Mouse (Mus musculus) layer of hippocampus, postnatal 25 days (tissue): Measurements from ENCODE around the gene Iqce. TPM values are rescaled to one million over a fixed set of nuclear protein-coding genes. Genes with fewer than 3 reads are reported as not detected.

ENCODE experiments used
- DNase-seq, 2 experiments: peaks; one replicate each; pipeline ENCODE4 v3.0.0; 2022; ENCODE audit warnings: mixed read lengths in 2 of 2, low spot score in 1 of 2; ENCODE audit errors: extremely low spot score in 1 of 2
- total RNA-seq, 2 experiments: library from RNA; stranded (reverse); gene quantifications; 2 replicates each; pipeline ENCODE4 v1.2.3; 2021

Iqce gene
- total RNA-seq, 2 experiments from 2014 or later: 38.5 to 60.6 TPM

- DNase-seq: peak; percentile 66 to 81
Observed at GRCm38 (mm10) chr5:140619151-140619771, 82.9 kb downstream of the Iqce start.

DNA sequence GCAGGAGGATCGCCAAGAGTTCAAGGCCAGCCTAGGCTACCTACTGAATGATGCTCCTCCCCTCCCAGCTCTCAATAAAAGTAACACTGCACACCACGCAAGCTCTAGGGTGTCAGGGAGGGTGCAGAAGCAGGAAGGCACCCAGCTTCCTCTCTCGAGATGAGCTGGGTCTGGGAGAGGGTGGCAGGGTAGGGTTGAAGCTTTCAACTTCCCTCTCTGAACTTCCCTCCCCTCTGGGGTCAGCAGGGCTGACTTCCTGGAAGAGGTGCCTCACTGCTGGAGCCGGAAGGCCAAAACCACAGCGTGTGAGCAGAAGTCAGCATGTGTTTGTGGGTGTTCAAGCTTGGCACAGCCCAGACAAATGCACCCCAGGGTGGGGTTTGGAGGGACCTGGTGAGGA is 84.5 kb downstream of the Iqce start:
- no peak for DNase-seq

GRCm38 (mm10) chr5:140616691-140617090 is 85.5 kb downstream of the Iqce start:
- no peak for DNase-seq

GRCm38 (mm10) chr5:140616110-140616503 is 86.1 kb downstream of the Iqce start:
- DNase-seq: no peak

DNA sequence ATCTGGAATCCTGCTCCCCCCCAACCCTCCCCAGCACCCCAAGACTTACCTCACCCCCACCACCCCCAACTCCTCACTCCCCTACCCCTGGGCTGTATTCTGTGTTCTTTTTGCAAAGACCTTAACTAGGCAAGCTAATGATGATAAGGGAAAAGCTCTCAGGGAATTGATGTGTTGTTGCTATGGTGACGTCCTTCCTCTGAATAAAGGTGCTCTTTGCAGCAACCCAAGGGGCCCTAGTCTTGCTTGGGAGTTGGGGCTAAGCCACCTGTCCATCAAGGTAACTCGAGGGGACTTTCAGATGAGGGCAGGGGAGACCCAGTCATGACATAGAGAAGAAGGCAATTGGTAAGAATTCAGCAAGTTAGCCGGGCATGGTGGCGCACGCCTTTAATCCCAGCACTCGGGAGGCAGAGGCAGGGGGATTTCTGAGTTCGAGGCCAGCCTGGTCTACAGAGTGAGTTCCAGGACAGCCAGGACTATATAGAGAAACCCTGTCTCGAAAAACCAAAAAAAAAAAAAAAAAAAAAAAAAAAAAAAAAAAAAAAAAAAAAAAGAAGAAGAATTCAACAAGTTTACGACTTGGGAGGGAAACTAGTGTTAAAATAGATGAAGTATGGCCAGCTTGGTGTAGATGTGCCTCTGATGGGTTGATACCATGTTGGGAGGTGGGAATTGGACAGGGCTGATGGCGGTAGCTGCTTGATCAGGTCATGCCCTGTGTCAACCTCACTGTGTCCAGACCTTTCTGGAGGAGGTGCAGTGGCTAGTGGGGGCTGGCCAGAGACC is 86.7 kb downstream of the Iqce start:
- no peak for DNase-seq

DNA sequence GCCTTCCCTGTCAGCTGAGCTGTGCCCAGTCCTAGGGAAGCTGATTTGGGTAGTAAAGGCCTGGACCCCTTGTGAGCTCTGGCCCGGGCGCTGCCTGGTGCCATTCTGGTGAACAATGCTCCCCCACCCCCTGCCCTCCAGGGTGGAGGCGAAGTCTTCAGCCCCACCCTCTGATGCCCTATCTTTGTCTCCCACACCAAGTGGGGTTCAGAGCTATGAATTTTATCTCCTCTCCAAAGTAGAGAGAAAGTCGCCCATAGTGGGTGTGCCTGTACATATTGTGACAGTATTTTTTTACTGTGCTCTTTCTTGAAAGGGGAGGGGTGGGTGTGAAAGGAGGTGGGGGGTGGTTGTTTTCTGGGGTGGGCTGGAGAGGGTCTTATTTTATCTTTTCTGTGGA is 87.3 kb downstream of the Iqce start:
- no peak for DNase-seq

DNA sequence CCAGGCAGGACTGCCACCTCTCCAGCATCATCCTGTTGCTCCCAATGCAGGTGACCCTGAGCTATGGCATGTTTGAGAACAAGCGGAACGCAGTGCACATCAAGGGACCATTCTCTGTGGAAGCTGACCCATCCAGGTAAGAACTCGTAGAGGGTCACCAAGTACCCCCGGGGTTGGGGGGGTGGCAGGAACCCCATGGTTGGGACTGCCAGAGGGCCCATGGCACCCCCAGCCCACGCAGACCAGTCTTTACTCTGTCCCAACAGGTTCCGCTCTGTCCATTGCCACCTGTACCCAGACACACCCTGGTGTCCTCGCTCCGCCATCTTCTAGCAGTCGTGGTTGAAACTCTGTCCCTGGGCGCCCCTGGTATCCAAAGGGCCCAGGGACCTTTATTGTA is 88.0 kb downstream of the Iqce start:
- no peak for DNase-seq

GRCm38 (mm10) chr5:140612191-140612590 is 90.0 kb downstream of the Iqce start:
- no peak for DNase-seq

Other genes starting within 250 kb of the Iqce start
- 10 to 100 TPM; 18.8 to 19.5 TPM for gene Chst12, start 196.8 kb downstream of the Iqce start, total RNA-seq
- not detected for gene Grifin, start 137.3 kb downstream of the Iqce start, total RNA-seq
- gene Lfng, start 95.1 kb downstream of the Iqce start, total RNA-seq: 10 to 100 TPM; 20.0 to 29.8 TPM
- gene Ttyh3, start 53.3 kb downstream of the Iqce start, total RNA-seq: 100 to 1,000 TPM; 247 to 262 TPM
- gene Brat1, start 2.6 kb upstream of the Iqce start, total RNA-seq: 10 to 100 TPM; 20.5 to 24.4 TPM
- gene Amz1, start 21.7 kb upstream of the Iqce start, total RNA-seq: 10 to 100 TPM; 16.0 to 16.5 TPM
- gene Gna12, start 128.1 kb upstream of the Iqce start, total RNA-seq: 100 to 1,000 TPM; 101 to 111 TPM